Mouse (Mus musculus): ENCODE measurements around the gene Ctss.
A peak's percentile ranks its signal among the peaks of the same experiment; 100 is the strongest.
"Not testable (repeated sequence)": the region's sequence is repeated elsewhere in the genome, so short reads cannot be mapped to it uniquely, and the experiment has no call there.

Ctss gene

DNA sequence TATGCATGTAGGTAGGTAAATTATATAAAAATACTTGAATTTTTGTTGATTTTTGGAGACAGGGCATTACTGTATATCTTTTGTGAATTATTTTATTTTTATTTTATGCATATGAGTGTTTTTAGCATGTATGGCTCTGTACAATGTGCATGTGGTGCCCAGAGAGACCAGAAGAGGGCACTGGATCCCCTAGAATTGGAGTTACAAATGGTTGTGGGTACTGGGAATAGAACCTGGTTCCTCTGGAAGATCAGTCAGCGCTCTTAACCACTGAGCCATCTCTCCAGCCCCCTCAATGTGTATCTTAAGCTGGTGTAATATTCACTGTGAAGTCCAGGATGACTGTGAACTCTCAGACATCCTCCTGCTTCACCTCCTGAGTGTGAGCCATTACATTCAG is 8.3 kb downstream of the Ctss start:
- DNase-seq (ENCODE audit: low spot score): no peak

DNA sequence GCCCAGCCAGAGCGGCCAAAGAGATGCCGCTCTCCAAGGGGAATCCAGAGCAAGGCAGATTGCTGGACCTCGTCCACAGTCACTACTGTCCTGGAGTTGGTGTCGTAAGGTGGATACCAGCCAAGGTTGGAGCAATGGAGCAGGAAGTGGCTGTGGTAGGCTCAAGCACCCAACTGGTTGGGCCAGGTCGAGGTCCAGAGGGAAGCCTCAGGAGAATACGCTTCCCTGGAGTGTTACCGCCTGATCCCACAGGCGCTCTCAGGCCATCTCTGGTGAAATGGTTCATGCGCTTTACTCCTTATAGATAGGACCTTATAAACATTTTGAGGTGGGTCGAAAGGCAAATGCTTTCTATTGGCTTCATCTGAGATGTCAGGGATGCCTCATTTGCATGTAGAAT is 12.3 kb downstream of the Ctss start:
- DNase-seq (ENCODE audit: low spot score): no peak

DNA sequence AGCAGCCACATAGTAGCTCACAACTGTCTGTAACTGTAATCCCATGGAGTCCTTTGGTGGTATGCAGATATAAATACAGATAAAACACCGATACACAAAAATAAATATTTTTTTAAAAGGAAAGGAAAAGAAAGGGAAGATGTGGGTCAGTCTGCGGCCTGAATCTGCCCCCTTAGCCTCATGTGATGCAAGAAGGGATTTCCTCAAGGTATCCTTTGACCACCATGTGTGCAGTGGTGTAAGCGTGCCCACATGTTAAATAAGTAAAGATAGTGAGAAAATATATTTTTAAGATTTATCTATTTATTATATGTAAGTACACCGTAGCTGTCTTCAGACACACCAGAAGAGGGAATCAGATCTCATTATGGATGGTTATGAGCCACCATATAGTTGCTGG is 13.3 kb downstream of the Ctss start:
- no peak for DNase-seq (ENCODE audit: low spot score)

DNA sequence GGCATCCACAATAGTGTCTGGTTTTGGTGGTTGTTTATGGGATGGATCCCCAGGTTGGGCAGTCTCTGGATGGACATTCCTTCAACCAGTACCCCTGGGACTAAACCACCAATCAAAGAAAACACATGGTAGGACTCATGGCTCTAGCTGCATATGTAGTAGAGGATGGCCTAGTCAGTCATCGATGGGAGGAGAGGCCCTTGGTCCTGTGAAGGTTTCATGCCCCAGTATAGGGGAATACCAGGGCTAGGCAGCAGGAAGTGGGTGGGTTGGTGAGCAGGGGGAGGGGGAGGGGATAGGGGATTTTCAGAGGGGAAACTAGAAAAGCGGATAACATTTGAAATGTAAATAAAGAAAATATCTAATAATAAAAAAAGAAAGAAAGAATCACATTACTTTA is 14.6 kb downstream of the Ctss start:
- DNase-seq (ENCODE audit: low spot score): not testable (repeated sequence)

DNA sequence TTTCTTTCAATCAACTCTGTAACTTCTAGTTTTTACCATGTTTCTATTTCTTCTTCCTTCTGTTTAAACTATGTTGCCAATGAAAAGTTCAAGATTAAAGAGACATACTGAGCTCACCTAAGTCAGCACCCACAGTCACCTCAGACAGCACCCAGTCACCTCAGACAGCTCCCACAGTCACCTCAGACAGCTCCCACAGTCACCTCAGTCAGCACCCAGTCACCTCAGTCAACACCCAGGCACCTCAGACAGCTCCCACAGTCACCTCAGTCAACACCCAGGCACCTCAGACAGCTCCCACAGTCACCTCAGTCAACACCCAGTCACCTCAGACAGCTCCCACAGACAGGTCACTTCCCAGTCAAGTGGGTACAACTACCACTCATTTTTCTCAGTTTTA is 15.6 kb downstream of the Ctss start:
- no peak for DNase-seq (ENCODE audit: low spot score)

DNA sequence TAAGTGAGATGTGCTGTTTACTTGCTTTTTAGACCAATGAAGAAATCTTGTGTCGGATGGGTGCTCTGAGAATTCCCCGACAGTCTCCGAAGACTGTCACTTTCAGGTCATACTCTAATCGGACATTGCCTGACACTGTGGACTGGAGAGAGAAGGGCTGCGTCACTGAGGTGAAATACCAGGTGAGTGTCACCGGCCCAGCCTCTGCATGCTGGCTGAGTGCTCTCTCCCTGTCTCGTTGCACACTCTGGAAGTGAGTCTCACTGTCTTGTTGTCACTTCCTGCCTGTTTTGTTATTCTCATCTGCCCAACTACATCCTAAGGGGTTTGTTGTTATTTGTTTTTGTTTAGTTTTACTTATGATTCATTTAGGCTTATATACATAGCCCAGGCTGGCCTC is 16.4 kb downstream of the Ctss start:
- no peak for DNase-seq (ENCODE audit: low spot score)

DNA sequence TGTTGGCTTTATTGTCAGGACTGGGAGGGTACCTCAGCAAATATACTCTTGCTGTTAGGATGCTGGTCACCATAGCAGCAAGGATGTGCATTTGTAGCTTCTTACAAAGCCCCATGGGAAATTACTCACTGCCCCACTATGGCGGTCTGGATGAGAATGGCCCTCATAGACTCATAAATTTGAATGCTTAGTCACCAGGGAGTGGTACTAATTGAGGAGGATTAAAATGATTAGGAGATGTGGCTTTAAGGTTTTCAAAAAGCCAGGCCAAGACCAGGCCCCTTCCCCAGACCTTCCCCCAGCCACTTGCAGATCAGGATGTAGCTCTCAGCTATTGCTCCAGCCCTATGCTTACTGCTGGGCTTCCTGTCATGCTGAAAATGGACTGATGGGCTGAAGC is 23.6 kb downstream of the Ctss start:
- DNase-seq (ENCODE audit: low spot score): no peak

DNA sequence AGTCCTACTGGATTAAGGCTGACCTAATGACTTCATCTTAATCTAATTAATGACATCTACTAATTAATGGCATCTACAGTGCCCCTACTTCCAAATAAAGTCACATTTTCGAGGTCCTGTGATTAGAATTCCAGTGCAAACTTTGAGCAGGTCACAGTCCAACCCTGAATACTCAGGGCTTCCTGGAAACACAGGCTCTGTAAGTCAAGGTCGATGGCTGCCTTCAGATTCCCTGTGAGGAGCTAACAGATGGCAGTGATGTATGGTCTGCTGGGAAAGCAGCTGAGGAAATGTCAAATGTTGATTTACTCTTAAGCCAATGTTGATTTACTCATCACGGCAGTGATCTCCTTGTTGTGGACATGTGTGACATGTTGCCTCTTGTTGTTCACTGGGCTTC is 27.4 kb downstream of the Ctss start:
- DNase-seq (ENCODE audit: low spot score): no peak

DNA sequence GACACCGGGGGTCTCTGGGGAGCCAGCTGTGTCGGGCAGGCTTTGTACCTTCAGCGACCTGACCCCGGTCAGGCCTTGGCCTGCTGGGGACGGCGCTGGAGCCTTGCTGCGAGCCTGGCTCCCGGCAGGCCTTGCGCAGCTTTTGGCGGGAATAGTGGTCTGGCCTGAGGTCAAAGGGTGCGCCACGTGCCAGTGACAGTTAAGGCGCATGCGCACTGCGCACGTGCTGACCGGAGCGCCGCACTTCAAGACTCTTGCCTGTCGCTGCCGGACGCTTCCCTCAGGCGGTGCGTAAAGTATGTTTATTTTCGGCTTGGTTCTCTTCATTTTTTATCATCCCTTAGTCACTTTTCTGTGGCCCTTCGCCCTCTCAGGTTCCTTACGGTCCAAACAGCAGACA is 32.9 kb downstream of the Ctss start, which contains the start of gene Hormad1:
Gene Hormad1 (plus strand): TSS at position 241 of the 400 bp plus-strand sequence.
- no peak for DNase-seq (ENCODE audit: low spot score)

DNA sequence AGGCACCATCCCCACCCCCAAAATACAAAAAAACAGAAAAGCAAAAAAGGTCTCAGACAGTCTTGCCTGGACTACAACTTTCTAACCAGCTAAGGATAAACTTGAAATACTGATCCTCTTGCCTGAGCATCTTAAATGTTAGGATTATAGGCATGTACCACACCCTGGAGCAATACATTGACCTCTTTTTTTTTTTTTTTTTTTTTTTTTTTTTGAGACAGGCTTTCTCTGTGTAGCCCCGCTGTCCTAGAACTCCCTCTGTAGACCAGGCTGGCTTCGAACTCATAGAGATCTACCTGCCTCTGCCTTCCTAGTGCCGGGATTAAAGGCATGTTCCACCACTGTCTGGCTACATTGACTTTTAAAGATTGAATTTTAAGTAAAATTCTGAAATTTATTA is 34.2 kb downstream of the Ctss start:
- DNase-seq (ENCODE audit: low spot score): no peak

DNA sequence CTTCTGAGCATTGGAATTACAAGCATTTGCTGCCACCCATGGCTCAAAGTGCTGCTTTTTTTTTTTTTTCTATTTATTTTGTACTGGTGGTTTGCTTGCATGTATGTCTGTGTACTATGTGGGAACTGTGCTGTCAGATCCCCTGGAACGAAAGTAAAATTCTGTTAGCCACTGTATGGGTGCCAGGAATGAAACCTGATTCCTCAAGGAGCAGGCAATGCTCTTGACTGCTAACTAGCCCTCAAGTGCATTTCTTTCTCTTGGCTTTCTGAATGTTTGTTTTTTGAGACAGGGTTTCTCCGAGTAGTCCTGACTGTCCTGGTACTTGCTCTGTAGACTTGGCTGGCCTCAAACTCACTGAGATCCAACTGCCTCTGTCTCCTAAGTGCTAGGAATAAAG is 35.2 kb downstream of the Ctss start:
- DNase-seq (ENCODE audit: low spot score): no peak

DNA sequence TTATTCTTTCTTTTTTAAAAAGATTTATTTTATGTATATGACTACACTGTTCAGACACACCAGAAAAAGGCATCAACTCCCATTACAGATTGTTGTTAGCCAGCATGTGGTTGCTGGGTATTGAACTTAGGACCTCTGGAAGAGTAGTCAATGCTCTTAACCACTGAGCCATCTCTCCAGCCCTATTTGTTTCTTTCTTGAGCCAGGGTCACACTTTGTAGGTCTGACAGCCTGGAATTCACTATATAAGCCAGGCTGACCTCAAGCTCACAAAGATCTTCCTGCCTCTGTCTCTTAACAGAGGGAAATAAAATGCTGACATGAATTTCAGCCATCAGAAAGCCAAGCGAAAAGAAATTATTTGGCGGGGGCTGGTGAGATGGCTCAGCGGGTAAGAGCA is 43.0 kb downstream of the Ctss start:
- DNase-seq (ENCODE audit: low spot score): no peak

DNA sequence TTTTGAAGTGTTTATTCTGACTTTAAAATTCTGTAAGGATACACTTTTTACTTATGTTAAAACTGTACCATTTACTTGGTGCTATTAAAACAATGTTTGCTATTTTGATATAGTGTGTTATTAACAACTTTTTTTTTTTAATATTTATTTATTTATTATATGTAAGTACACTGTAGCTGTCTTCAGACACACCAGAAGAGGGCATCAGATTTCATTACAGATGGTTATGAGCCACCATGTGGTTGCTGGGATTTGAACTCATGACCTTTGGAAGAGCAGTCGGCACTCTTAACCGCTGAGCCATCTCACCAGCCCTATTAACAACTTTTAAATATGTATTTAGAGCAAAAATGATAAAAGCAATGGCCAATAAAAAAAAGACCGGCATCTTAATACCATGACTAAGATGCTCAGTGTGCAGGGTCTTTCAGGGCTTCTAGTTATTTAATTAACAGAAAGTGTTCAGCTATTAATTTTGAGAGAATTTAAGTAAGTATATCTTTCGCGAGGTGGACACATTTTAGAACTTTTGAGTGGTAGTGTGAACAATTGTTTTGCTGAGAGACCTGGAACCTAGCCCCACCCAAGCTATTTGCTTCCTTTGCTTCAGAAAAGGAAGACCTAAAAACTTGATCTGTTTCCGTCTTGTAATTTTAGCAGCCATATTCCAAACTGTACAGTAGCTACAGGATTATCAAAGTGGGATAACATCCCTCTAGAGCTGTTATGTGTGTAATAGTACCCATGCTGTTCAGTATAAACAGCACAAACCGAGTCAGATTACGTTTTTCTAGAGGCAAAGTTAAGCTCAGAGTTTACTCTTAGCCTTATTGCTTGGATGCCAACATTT is 61.4 kb downstream of the Ctss start:
- DNase-seq (ENCODE audit: low spot score): no peak

DNA sequence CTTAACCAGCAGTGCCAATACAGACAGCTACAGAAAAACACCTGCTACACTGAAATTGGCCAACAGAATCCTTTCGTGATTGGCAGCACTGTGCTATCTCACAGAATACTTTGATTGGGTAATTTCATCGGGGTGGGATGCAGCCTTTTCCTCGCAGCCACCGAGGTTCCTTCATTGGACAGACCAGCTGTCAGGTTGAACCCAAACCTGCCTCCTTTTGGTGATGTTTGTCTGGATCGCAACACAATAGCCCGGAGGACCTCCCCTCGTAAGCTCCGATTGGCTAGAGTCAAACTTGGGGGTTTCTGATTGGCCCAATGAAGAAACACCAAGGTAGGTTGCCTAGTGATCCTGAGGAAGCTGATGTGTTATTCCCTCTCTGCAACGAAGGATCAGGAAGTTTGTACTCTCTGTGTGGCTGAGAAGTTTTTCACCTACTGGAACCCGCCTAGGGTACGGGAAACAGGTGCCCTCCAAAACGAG is 62.1 kb downstream of the Ctss start, which contains the start of gene Golph3l:
Gene Golph3l (plus strand): TSS at position 331 of the 483 bp plus-strand sequence.
- peak; percentile 97 for DNase-seq (ENCODE audit: low spot score)

DNA sequence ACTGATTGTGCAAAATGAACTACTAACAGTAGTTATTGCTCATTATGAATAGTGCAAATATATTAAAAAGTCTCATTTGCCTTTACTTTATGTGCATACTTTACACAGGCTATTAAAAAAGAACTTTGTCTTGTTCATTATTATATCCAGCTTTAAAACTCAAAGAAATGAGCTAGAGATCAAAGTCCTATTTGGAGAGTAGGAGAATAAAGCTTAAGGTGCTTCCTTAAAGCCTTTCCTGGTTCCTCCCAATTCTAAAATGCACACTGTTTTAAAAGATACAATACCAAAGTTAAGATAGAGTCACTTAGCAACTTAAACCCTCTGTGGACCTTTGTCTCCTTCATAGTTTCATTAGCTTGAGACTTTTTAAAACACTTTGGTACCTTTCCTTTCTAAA is 72.1 kb downstream of the Ctss start:
- no peak for DNase-seq (ENCODE audit: low spot score)

DNA sequence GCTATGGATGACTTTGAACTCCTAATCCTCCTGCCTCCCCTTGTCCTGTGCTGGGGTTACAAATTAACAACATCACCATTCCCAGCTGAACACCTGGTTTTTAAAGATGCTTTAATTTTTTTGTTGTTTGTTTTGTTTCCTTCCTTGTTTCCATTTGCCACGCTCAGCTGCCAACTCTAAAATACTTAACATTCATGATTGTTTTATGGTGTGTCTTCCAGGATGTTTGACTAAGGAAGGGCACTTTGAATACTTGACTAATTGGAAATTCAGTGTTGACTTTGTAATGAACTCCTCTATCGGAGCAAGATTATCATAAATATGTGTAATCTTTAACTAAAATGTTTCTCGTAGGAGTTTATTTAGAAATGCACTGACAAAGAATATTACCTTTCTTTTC is 74.7 kb downstream of the Ctss start:
- no peak for DNase-seq (ENCODE audit: low spot score)
